Mouse (Mus musculus): Measurements from ENCODE around the gene Fam168a. TPM values are rescaled to one million over a fixed set of nuclear protein-coding genes. Genes with fewer than 3 reads are reported as not detected.
A peak's percentile ranks its signal among the peaks of the same experiment; 100 is the strongest.
"Not testable (repeated sequence)": the region's sequence is repeated elsewhere in the genome, so short reads cannot be mapped to it uniquely, and the experiment has no call there.

Gene Fam168a
- total RNA-seq, 2 experiments from 2014 or later: 33.5 to 35.7 TPM

DNA sequence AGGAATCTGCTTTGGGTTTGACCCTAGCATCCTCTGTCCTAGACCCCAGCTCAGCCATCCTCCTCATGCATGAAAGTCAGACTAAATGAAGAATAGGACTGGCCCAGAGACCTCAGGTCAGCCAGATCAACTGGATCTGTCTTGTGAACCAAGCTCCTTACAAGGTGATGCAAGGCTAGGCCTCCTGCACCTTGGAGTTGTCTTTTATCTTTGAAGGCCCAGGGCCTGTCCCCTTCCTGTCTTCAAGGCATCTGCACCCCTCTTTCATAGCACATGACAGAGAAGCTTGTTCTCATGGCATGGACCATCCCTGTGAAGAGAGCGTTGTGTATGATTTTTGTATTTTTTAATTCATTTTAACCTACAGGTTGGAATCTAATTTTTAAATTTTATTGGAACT, 134.5 kb downstream of the Fam168a start:
- no peak for DNase-seq

DNA sequence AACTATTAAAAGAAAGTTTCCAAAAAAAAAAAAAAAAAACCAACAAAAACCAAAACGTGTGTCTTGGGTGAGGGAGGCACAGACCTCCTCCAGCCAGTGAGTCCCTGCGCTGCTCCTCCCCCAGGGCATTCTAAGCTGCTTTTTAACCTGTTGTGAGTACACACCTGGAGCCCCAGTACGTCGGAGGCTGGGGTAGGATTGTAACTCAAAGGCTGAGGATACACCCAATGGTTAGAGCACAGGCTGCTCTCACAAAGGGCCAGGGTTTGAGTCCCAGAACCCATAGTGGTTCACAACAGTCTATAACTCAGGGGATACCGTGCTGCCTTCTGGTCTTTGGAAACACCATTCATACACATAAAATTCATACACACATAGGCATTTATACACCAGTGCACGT, 135.2 kb downstream of the Fam168a start:
- no peak for DNase-seq

DNA sequence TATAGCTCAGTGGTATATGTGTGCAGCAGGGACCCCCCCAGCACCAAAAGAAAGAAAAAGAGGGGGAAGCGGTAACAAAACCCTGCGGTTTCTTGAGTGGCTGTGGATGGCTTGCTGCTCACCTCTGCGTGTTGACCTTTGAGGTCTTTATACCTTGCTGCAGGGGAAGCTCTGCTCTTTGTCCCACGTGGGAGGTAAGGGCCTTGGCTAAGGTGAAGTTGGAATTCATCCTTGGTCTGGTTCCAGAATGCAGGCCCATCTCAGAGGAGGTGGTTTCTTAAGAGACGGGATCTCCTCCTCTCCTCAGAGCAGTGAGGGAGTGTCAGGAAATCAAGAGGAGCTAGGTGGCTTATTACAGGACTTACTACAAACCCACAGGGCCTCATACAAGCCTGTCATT, 135.7 kb downstream of the Fam168a start:
- no peak for DNase-seq

- no peak for DNase-seq
These were observed 137.4 kb downstream of the Fam168a start for GRCm38 (mm10) chr7:100843866-100844265.

- no peak for DNase-seq
These were observed 138.1 kb downstream of the Fam168a start for GRCm38 (mm10) chr7:100844385-100845025.

DNA sequence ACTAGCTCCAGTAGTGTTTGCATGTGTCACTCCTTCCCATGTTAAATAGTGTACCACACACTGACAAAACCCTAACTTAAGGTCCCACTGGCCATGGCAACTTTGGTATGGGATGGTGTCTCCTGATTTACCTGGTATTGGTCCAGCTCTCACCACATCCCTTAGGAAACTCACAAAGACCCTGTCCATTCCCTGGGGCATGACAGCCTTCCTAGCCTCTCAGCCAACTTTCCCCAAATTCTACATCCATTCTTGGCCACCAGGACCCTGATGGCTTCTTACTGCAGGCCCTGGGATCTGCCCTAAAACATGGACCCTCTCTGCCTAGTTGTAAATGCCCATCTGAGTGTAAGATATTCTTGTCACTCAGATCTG, 138.6 kb downstream of the Fam168a start:
- no peak for DNase-seq

DNA sequence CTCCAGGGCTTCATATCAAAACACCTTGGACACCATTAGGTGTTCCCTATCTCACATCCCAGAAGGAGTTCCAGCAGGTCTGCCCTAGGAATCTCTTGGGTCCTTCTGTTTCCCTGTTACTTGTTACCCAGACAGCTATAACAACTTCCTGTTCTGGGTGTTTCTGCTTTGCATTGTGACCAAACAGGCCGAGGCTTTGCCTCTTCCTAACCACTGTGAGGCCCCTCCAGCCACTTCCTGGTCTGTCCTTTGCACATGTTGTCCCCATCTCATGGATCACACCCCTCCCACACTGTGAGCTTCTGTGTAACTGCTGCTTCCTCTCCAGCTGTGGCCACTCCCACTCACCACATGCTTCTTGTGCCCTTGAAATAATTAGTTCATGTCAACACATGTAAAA, 139.0 kb downstream of the Fam168a start:
- DNase-seq: peak; percentile 61

- DNase-seq: not testable (repeated sequence)
These were observed 139.6 kb downstream of the Fam168a start for GRCm38 (mm10) chr7:100846033-100846432.

- no peak for DNase-seq
These were observed 140.7 kb downstream of the Fam168a start for GRCm38 (mm10) chr7:100847131-100847530.

DNA sequence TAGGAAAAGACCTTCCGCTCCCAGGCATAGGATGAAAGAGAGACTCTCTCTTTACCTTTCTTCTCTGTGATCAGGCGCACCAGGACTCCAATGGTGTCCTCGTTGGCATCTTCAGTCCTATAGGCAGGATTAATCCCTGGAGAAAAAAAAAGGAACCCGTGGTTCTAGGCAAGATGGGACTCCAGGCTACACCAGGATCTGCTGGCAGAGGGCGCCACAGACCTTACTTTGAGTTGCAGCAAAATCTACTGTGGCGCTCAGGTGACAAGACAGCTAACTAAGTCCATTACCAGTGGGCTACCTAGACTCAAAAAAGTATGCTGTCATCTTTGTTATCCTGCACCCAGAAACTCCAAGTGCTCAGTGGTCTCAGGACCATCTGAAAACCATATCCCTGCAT, 142.3 kb downstream of the Fam168a start:
- peak; percentile 40 for DNase-seq

DNA sequence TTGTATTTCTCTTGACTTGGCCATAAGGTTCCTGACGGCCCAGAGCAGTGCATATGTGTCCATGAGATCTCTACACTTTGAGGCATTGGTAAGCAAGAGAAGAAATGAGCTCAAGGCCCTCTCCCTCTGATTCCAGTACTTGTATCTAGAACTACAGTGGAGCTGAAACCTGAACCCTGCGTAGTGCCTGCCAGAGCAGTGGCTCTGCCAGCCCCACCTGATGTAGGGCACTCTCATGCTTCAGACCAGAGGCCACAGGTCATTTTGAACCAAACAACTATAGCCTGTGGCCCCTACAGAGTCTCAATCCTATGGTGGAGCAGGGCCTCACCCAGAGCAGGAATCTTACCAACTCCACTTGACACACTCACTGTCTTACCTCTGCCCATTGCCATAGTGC, 143.1 kb downstream of the Fam168a start:
- peak; percentile 41 for DNase-seq

- DNase-seq: peak; percentile 47
These were observed 145.3 kb downstream of the Fam168a start for GRCm38 (mm10) chr7:100851481-100852356.

DNA sequence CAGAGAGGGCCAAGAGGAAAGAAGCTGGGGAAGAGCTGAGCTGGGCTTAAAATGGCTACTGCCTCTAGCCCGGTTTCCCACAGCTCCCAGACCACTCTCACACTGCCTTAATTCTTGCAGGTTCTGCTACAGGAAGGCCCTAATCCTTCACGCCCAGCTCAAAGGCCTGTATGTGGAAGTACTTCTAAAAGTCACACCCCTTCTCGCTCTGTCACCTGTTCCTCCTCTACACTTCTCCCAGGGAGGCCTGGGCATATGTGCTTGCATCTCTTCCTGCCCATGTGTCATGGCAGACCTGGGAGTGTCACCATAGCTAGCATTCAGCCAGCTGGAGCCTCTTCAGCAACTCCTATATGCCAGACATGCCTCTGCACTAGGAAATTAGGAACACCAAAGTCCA, 147.0 kb downstream of the Fam168a start:
- DNase-seq: no peak

DNA sequence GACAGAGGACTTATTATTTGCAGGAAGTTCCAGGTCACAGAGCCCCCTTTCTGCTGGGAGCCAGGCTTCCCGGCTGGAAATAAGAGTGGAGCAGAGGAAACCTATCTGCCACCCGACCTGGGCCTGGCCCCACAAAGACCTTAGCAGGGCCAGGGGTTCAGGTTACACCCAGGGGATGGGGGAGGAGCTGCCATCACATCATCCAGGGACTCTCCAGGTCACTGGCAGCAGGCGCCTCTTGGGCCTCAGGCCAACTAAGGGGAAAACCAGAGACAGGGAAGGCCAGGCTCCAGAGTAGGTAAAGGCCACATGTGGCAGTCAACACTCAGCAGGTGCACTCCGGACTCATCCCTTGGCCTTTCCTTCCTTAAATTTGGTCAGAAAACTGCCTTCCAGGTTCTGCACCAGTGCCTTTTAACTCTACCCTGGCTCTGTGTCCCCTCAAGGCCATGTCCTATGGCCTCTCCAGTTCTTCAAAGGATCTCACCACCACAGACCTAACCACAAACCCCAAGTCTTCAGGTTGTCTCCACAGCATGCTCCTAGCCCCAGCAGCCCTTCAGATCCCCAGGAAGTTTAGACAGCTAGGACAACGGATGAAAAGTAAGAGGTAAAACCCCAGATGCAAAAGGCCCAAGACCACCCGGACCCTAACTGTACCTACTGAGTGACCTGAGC, 147.8 kb downstream of the Fam168a start:
- peak; percentile 68 for DNase-seq

DNA sequence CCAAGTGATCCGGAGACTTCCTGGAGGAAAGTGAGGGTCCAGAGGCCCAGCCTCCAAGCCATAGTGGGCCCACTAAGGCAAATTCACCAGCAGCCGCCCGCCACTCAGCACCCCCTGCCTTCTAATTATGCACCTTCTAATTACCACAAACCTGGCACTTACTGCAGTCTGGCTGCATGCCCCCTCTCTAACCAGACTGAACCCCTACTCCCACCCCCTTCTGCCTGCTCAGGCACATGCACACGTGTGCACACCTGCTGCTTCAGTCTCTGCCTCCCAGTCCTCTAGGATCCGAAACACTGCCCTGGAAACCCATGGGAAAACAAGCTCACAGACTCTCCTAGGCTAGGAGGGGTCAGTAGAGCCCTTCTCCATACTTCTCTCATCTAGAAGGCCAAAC, 148.4 kb downstream of the Fam168a start:
- DNase-seq: no peak

- DNase-seq: no peak
These were observed 148.9 kb downstream of the Fam168a start for GRCm38 (mm10) chr7:100855300-100855699.

GRCm38 (mm10) chr7:100855795-100856573, 149.5 kb downstream of the Fam168a start:
- peak; percentile 61 for DNase-seq

GRCm38 (mm10) chr7:100860450-100860849, 154.0 kb downstream of the Fam168a start:
- no peak for DNase-seq

DNA sequence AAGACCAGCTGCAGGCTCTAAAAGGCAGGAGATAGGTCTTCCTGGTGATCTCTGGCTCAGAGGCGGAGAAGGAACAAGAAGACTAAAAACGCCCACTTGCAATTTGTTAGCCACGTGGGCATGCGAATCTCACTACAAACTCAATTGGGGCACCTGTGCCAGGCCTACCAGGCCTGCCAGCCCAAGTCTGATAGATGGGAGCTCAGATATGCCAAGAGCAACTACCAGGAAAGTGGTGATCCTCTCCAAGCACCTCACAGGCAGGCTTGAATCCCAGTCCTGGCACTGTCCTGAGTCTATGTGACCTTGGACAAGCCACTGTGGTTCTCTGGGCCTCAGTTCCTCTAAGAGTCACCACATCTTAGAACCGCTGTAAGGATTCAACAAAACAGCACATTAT, 154.8 kb downstream of the Fam168a start:
- peak; percentile 58 for DNase-seq

DNA sequence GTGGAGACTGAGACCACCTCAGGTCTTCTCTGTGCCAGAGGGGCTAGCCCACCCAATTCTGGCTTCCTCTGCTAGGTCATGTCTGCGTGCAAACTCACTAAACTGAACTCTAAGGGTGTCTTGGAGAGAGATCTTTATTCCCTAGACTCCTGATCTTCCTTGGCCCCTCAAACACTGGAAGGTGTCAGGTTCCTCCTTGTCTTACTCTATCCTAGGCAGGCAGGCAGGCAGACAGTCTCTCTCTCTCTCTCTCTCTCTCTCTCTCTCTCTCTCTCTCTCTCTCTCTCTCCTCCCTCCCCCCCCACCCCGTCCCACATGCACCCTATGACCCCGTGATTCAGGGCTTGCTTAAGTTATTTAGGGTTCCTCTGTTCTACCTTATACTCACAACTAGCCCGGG, 155.9 kb downstream of the Fam168a start:
- no peak for DNase-seq

DNA sequence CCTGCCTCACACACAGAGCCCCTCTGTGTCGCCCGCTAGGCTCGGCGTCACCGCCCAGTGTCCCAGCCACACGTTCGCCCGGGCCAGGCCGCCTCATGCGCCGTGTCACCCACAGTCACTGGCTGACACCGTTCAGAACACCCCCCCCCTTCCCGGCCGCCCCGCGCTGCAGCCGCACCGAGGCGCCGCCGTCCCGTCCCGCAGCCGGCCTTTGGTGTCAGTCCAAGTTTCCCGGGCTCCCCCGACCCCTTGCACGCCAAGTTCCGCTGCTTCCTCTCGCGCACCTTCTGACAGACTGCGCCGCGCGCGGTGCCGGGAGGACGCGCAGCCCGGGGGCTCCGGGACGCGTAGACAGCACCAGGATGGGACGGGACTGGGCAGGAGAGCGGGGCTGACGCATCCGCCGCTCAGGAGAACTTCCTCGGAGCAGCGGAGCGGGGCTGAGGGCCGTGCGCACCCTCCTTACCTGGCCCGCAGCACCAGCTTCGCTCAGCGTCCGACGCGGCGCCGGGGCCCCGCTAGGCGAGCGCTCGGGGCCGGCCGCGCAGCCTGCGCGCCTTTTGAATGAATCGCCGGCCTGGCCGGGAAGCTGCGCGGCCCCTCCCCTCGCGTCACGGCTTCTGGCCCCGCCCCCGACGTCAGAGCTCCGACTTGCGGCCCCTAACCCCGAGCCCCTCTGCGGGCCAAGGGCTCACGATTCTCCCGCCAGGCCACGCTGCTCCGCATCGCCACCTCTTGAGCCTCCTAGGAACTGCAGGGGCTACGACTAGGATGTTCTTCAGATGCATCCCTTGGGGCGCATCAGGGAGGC, 156.6 kb downstream of the Fam168a start, which contains the start of gene Relt:
Gene Relt, minus strand, starts transcription at position 619 of the 811 bp plus-strand sequence.
- peak; percentile 93 for DNase-seq

All from gastrocnemius, postnatal 25 days (tissue).